Mouse (Mus musculus) CD4-positive naive resting alpha-beta T cell, adult 57 days (primary cell): ENCODE measurements around the gene Lmna. TPM values are rescaled to one million over a fixed set of nuclear protein-coding genes. Genes with fewer than 3 reads are reported as not detected.

ENCODE experiments used
- total RNA-seq: library from RNA; stranded (reverse); gene quantifications from one replicate; pipeline ENCODE4 v1.2.4, GENCODE M21; 2023

Gene Lmna
- 27.9 TPM for total RNA-seq

DNA sequence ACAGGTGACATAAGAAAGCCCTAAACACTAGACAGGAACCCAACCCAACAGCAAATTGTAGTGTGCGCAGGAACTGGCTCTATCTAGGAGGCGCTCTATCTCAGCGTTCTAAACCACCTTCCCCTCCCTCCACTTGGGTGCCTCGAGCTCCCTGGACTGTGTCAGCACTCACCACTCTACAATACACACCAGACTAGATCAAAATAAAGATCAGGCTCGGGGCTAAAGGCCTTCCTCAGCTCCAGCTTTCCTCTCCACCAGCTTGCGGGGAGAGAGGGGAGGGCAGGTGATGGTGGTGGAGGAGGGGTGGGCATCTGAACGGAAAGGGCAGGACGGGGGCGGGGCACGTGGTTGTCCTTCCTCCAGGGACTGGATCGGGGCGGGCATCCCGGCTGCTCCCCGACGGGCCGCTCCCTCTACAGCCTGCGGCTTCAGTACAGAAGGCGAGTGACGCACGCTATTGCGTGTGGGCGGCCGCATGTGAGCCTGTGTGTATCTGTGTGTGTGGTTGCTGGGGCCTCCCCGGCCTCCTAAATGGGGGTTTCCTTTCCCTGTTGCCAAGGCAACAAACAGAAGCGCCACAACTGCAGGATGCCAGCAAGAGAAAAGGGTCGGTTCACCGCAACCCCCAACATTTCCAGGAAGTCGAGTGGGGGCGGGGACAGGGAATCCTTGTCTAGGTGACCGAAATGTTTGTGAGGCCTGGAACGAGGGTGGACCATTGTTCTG lies at the start of gene Lmna:
TSS of gene Lmna (minus strand) at position 265 of the 729 bp plus-strand sequence.

DNA sequence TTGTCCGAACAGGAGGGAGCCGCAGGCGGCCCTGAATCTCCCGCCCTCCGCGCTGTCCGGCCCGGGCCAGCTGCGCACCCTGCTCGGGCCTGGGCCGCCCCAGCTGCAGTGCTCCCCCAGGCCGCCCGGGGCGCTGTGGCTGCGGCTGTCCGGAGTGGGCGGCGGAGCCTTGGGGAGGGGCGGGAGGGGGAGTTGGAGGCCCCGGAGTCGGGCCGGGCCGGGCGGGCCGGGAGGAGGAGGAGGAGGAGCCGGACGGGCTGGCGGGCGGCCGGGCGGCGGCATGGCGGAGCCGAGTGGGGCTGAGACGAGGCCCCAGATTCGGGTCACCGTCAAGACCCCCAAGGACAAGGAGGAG lies 43.7 kb upstream of the Lmna start, which contains the start of gene Ubqln4:
TSS of gene Ubqln4 (plus strand) at position 234 of the 355 bp plus-strand sequence.

DNA sequence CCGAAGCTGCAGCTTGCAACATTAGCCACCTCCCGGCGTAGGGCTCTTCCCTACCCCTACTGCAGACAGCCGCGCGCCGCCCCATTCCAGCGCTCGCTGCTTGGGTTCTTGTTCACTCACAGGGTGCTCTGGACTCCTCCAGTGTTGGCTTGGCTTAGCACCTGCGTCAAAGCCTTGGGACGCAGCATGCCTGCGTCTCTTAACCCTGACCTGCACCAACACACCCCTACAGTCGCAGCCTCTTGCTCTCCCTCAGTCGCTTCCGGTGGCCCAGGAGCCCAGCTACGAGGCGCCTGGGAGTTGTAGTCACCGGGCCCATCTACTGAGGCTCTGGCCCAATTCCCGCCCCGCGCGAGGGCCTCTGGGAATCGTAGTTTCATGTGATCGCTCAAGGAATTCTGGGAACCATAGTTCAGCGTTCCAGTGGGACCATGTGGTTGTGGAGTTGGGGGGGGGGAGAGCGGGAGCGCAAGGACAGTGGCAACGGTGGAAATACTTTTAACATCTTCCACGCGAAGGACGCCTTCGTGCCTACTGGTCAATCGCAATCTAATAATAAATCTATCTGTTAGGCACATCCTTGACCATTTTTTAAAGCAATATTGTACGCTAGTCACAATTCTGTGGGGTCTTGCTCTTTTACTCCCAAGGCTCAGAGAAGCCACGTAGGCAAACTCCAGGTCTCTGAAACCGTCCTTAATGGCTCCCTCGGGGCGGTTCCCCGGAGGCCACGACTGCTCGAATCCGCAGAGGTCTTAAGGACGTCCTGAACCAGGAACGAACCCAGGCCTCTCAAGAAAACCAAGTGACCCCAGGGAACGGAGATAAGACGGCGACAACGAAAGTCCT lies 43.1 kb upstream of the Lmna start, which contains the start of gene Lamtor2:
TSS of gene Lamtor2 (minus strand) at position 399 of the 849 bp plus-strand sequence.

DNA sequence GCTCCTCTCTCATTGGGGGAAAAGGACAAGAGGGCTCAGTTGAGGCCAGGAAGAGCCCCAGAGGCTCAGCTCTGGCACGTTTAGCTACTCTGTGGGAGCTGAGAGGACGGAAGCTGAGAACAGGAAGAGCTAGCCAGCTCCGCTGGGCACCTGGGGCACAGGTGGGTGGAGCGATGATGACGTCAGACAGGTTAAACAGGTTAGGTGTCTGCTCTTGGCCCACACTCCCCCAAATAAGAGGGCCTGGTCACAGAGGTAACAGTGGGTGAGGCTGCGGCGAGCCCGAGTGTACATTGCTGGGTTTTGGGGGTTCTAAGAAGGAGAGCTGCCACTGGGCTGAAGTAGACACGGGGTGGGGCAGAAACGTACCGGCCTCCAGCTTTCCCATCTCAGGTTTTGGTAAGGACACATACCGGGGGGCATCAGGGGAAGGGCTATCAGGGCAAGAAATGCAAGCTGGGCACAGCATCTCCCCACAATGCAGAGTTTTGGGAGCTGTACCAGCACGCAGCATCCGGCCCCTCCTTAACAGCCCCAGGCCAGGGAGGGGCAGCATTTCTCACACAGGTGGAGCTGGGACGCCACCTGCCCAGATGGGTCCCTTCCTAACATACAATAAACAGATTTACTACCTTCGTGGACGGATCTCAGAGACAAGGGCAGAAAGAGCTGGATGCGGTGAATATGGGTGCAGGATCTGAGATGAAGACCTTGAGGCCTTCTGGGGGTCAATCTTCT lies 38.6 kb upstream of the Lmna start, which contains the start of gene Rab25:
TSS of gene Rab25 (minus strand) at position 121 of the 738 bp plus-strand sequence.

DNA sequence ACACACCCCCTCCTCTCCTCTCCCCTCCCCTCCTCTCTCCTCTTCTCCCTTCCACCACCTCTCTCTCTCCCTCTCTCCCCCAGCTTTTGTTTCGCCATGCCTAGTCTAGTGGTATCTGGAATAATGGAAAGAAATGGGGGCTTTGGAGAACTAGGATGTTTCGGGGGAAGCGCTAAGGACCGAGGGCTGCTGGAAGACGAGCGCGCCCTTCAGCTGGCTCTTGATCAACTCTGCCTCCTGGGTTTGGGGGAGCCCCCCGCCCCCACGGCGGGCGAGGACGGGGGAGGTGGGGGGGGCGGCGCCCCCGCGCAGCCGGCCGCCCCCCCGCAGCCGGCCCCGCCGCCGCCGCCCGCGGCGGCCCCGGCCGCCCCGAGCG lies 22.5 kb upstream of the Lmna start, which contains the start of gene Mex3a:
TSS of gene Mex3a (plus strand) at position 97 of the 376 bp plus-strand sequence.

DNA sequence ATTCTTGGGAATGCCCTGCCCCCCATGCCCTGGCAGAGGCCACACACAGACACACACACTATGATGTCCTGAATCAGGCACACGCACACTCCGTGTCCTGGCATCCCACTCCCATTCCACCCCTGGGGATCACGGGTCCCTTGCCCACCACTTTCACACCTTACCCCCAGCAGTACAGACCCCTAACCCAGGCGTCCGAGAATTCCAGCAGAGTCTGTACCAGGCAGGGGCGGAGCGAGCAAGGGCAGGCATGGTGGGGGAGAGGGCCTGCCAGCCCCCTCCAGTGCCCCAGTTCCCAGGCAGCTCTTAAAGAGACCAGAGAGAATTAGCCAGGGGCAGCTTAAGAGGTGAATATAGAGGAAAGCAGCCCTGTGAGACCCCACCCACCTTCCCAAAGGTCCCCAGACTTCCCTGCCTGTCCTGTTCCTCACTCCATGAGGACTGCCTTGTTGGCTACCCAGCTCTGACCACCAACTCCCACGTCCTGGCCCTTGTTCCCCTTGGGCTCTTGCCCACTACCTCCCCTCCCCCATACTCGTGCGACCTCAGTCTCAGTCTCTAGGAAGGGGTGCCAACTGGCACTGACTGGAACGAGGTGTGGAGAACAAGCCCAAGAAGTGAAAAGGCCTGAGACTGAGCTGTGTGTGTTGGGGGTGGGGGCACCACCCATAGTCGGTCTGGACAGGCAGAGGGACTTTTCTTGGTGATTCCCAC lies 48.6 kb downstream of the Lmna start, which contains the start of gene Sema4a:
TSS of gene Sema4a (minus strand) at position 200 of the 714 bp plus-strand sequence.

Other genes starting within 250 kb of the Lmna start
- not detected for gene Gm38392, start 222.7 kb downstream of the Lmna start, total RNA-seq
- gene Tsacc, start 213.0 kb downstream of the Lmna start, total RNA-seq: 4.2 TPM
- gene Cct3, start 212.8 kb downstream of the Lmna start, total RNA-seq: 188 TPM
- 116 TPM for gene Glmp, start 184.9 kb downstream of the Lmna start, total RNA-seq
- gene Tmem79, start 173.8 kb downstream of the Lmna start, total RNA-seq: 2.6 TPM
- 136 TPM for gene Smg5, start 173.7 kb downstream of the Lmna start, total RNA-seq
- 3.7 TPM for gene Paqr6, start 145.4 kb downstream of the Lmna start, total RNA-seq
- gene Bglap3, start 137.2 kb downstream of the Lmna start, total RNA-seq: not detected
- gene Bglap2, start 131.3 kb downstream of the Lmna start, total RNA-seq: not detected
- not detected for gene Bglap, start 125.5 kb downstream of the Lmna start, total RNA-seq
- 42.3 TPM for gene Pmf1, start 99.6 kb downstream of the Lmna start, total RNA-seq
- 16.3 TPM for gene Slc25a44, start 84.8 kb downstream of the Lmna start, total RNA-seq
- 98.8 TPM for gene Sema4a, start 48.8 kb downstream of the Lmna start, total RNA-seq
- 3.0 TPM for gene Mex3a, start 22.4 kb upstream of the Lmna start, total RNA-seq
- not detected for gene Rab25, start 38.3 kb upstream of the Lmna start, total RNA-seq
- 78.7 TPM for gene Lamtor2, start 43.1 kb upstream of the Lmna start, total RNA-seq
- gene Ubqln4, start 43.8 kb upstream of the Lmna start, total RNA-seq: 50.1 TPM
- 78.1 TPM for gene Ssr2, start 65.9 kb upstream of the Lmna start, total RNA-seq
- gene Arhgef2, start 96.0 kb upstream of the Lmna start, total RNA-seq: 165 TPM
- gene Rxfp4, start 143.2 kb upstream of the Lmna start, total RNA-seq: not detected
- gene Khdc4, start 175.8 kb upstream of the Lmna start, total RNA-seq: 126 TPM
- 30.4 TPM for gene Rit1, start 206.9 kb upstream of the Lmna start, total RNA-seq